Mouse (Mus musculus) cerebellum, adult 2 months (tissue): ENCODE measurements at regions not wholly inside any gene's neighbourhood (a gene's known extent, or its start where the extent isn't known, plus 50 kb on each side); places are given as distances from the start of the nearest gene placed in this dataset.

Experiments used
- DNase-seq, 2 experiments: peaks; one replicate each; pipeline ENCODE4 v3.0.0; 2021
- H3K27ac ChIP-seq: fragments of 200-500 bp; 2 replicates; pipeline ENCODE4 v1.5.1; 2012; ENCODE audit warnings: low read length, control low read depth, inconsistent platforms; ENCODE audit not compliant: insufficient read depth
- H3K27me3 ChIP-seq: fragments of 200-500 bp; 2 replicates; pipeline ENCODE4 v1.6.1; 2012; ENCODE audit warnings: inconsistent platforms, mild to moderate bottlenecking, low read length, moderate library complexity; ENCODE audit not compliant: control insufficient read depth, insufficient read depth
- H3K4me1 ChIP-seq: fragments of 200-500 bp; 2 replicates; pipeline ENCODE4 v1.6.1; 2011; ENCODE audit warnings: low read length; ENCODE audit not compliant: control insufficient read depth, insufficient read depth
- H3K4me3 ChIP-seq: fragments of 200-500 bp; replicated peaks from 2 replicates; pipeline ENCODE3; 2011; ENCODE audit warnings: mild to moderate bottlenecking, low read depth, low read length, control low read depth; ENCODE audit not compliant: insufficient read depth
- CTCF ChIP-seq: fragments of 200-500 bp; IDR thresholded peaks from 2 replicates; pipeline ENCODE4 v1.5.1; 2011; ENCODE audit warnings: low read depth, mild to moderate bottlenecking, control low read depth, low read length, moderate library complexity, borderline replicate concordance; ENCODE audit not compliant: insufficient read depth
- POLR2A ChIP-seq: fragments of 200-500 bp; IDR thresholded peaks from 2 replicates; pipeline ENCODE4 v1.6.1; 2011; ENCODE audit warnings: low read length, control low read depth, borderline replicate concordance; ENCODE audit not compliant: insufficient read depth
- WGBS: fragments of 180-500 bp; shearing (Covaris S2); methylation state at CpG from one replicate; pipeline ENCODE4 v1.1.7; 2018; 5-methylcytosine and 5-hydroxymethylcytosine counted together

GRCm38 (mm10) chr3:34489008-34489407 is 161.2 kb upstream of the Sox2 start:
- no peaks in the 10 kb centered on the region; the same call in 1 of the 2 replicates for H3K4me1 ChIP-seq
- no peaks in the 10 kb centered on the region for H3K27me3 ChIP-seq
- TF ChIP-seq CTCF, result no peak
- WGBS, result 97% methylated on average over 2 of the region's 2 CpGs
- no peak for DNase-seq
- no peak overlapping the region for H3K27ac ChIP-seq
- no peak overlapping the region for H3K4me3 ChIP-seq

- H3K27ac ChIP-seq, result no peak overlapping the region
- H3K4me1 ChIP-seq, result no peaks in the 10 kb centered on the region
- 16% methylated on average over 9 of the region's 9 CpGs for WGBS
- no peaks in the 10 kb centered on the region; the same call in 1 of the 2 replicates for H3K27me3 ChIP-seq
- H3K4me3 ChIP-seq, result no peak overlapping the region
- no peak for DNase-seq
- TF ChIP-seq POLR2A, result no peak
- TF ChIP-seq CTCF, result no peak
These were observed 163.7 kb upstream of the Sox2 start for GRCm38 (mm10) chr3:34486441-34487050.

DNA sequence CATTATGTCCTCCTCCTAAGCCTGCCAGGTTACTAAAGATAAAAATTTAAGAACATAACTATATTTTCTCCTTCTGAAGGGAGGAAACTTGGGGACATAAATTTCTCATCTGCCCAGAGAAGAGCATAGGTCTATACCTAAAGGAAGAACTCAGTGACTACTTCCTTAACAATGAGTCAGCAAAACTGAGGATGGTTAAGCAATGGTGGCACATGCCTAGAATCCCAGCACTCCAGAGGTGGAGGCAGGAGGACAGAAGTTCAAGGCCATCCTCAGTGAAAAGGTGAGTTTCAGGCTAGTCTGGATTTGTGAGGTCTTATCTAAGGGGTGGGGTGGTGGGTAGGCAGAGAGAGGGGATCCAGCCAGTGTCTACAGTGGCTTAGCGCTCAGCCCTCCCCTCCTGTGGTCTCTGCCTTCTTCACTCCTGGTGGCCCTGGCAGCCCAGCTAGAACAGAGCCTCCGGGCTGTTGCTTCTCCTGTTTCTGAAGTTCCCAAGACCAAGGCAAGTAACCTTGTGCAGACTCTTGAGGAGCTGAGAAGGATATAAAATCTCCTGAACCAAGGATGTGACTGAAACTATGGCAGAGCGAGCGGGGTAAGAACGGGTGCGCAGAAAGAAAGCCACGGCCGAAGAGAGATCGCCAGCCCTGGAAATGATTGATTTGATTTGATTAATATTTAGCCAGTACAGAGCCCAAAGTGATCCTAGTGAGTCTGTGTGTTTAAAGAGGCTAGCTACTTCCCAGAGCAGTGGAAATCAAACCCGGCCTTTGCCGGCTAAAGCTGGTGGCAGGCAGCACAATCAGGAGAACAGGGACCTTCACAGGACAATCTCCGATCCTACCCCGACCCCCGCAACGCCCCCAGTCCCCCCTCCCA is 164.6 kb upstream of the Sox2 start:
- Histone ChIP-seq H3K27me3 (no peaks in the 10 kb centered on the region; the same call in 1 of the 2 replicates), H3K27ac (no peak overlapping the region), H3K4me3 (no peak overlapping the region), H3K4me1 (no peaks in the 10 kb centered on the region)
- 62% methylated on average over 15 of the region's 15 CpGs for WGBS
- TF ChIP-seq POLR2A (no peak), CTCF (no peak)
- DNase-seq, result no peak

GRCm38 (mm10) chr3:34483934-34484333 is 166.3 kb upstream of the Sox2 start:
- DNase-seq, result no peak
- Histone ChIP-seq H3K4me1 (no peaks in the 10 kb centered on the region), H3K27ac (no peak overlapping the region), H3K27me3 (no peaks in the 10 kb centered on the region; the same call in 1 of the 2 replicates), H3K4me3 (no peak overlapping the region)
- 40% methylated on average over 3 of the region's 3 CpGs for WGBS
- TF ChIP-seq CTCF (no peak), POLR2A (no peak)

GRCm38 (mm10) chr3:34481821-34482713 is 168.1 kb upstream of the Sox2 start:
- H3K27ac ChIP-seq, result no peak overlapping the region
- no peak for DNase-seq
- H3K27me3 ChIP-seq, result no peaks in the 10 kb centered on the region; the same call in 1 of the 2 replicates
- WGBS, result 55% methylated on average over 16 of the region's 16 CpGs
- TF ChIP-seq CTCF (no peak), POLR2A (no peak)
- no peaks in the 10 kb centered on the region for H3K4me1 ChIP-seq
- no peak overlapping the region for H3K4me3 ChIP-seq

DNA sequence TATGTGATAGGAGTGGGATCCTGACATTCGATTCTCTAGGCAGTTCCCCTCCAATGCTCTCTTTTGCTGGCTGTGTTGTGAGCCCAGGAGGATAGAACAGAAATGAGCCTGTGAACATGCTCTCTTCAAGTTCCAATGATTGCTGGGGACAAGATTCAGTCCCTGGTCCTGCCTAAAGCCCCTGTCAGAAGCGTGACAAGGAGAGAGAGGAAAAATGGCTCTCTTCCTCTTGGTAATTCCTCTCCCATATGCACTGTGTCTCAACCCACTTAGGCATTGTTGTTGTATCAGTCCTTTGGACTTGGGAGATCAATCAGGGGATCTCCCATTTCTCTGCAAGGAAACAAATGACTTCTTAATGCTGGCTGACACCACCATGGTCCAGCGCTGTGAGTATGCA is 168.9 kb upstream of the Sox2 start:
- WGBS, result 61% methylated on average over 3 of the region's 3 CpGs
- TF ChIP-seq CTCF (no peak), POLR2A (no peak)

DNA sequence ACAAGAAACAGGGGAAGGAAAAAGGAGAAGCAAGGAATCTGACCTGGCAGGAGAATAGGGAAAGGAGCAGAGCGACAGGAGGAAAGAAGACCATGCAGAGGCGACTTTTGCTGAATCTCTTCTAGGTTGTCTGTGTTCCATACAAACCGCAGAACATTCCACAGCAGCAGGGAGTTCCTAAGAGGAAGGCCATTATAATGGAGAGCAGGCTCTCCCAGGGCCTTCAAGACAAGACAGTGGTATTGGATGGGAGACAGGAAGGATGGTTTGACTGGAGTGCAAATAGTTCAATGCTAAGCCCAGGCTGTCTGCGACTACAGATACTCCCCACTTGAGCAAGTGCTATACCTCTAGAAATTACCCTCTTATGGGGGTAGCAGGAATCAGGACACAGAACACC is 176.1 kb upstream of the Sox2 start:
- no peak overlapping the region for H3K4me3 ChIP-seq
- H3K4me1 ChIP-seq, result no peaks in the 10 kb centered on the region
- DNase-seq, result no peak
- H3K27me3 ChIP-seq, result no peaks in the 10 kb centered on the region
- no peak overlapping the region for H3K27ac ChIP-seq
- WGBS, result 65% methylated on average over 4 of the region's 4 CpGs
- TF ChIP-seq CTCF (no peak), POLR2A (no peak)

More for the DNA sequence above, 168.9 kb upstream of the Sox2 start:
- no peaks in the 10 kb centered on the region for H3K4me1 ChIP-seq
- no peaks in the 10 kb centered on the region; the same call in 1 of the 2 replicates for H3K27me3 ChIP-seq
- H3K27ac ChIP-seq, result no peak overlapping the region
- no peak overlapping the region for H3K4me3 ChIP-seq
- DNase-seq, result no peak
